Mouse (Mus musculus) embryonic facial prominence, embryonic 12.5 days (tissue): ENCODE measurements at regions not wholly inside any gene's neighbourhood (a gene's known extent, or its start where the extent isn't known, plus 50 kb on each side); places are given as distances from the start of the nearest gene placed in this dataset.

Experiments used
- ATAC-seq: fragments of 200-750 bp; cut with Nextera tagmentation; 2 replicates; pipeline ENCODE4 v1.8.0; 2017; ENCODE audit not compliant: insufficient number of reproducible peaks, insufficient read depth, low FRiP score, low TSS enrichment
- H3K27ac ChIP-seq: fragments of 300-500 bp; sonication (generic); 2 replicates; pipeline ENCODE4 v1.5.1; 2016; ENCODE audit warnings: mild to moderate bottlenecking
- H3K27me3 ChIP-seq: fragments of 300-500 bp; sonication (generic); 2 replicates; pipeline ENCODE4 v1.6.1; 2016; ENCODE audit warnings: mild to moderate bottlenecking, moderate library complexity
- H3K36me3 ChIP-seq: fragments of 300-500 bp; sonication (generic); 2 replicates; pipeline ENCODE4 v1.6.1; 2016; ENCODE audit warnings: mild to moderate bottlenecking
- H3K4me1 ChIP-seq: fragments of 300-500 bp; sonication (generic); 2 replicates; pipeline ENCODE4 v1.6.1; 2016
- H3K4me2 ChIP-seq: fragments of 300-500 bp; sonication (generic); replicated peaks from 2 replicates; pipeline ENCODE4 v1.6.1; 2016; ENCODE audit warnings: mild to moderate bottlenecking, moderate library complexity
- H3K4me3 ChIP-seq: fragments of 300-500 bp; sonication (generic); 2 replicates; pipeline ENCODE4 v1.5.1; 2016; ENCODE audit warnings: mild to moderate bottlenecking
- H3K9ac ChIP-seq: fragments of 300-500 bp; sonication (generic); 2 replicates; pipeline ENCODE4 v1.6.1; 2016; ENCODE audit warnings: mild to moderate bottlenecking, moderate library complexity
- H3K9me3 ChIP-seq: fragments of 300-500 bp; sonication (generic); 2 replicates; pipeline ENCODE4 v1.6.1; 2016; ENCODE audit warnings: mild to moderate bottlenecking, moderate library complexity
- WGBS: fragments of 180-500 bp; shearing (Covaris S2); methylation state at CpG from one replicate; pipeline ENCODE4 v1.1.7; 2016; 5-methylcytosine and 5-hydroxymethylcytosine counted together

DNA sequence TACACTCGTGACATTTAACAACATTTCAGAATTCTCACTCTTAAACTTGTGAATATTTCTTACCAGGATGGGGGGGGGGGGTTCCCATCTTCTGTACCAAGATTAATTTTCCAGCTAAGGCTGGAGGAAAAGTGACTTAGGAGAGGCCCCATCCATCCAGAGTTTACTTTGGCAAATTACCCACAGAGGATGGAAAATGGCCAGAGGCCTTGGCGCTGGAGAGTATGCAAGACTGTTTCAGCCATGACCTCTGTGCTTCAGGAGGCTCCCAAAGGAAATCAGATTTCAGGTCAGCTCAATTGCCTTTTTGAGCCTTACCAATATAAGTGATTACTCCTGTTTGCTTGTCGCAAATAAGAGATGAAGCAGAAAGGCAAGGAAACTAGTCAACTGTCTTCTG, 143.4 kb upstream of the F930015N05Rik start:
- no peaks in the 10 kb centered on the region for H3K9me3 ChIP-seq
- no peaks in the 10 kb centered on the region for H3K27me3 ChIP-seq
- H3K36me3 ChIP-seq = no peaks in the 10 kb centered on the region
- no peak overlapping the region for H3K27ac ChIP-seq
- no peaks in the 10 kb centered on the region for H3K4me1 ChIP-seq
- no peak overlapping the region for H3K4me3 ChIP-seq
- ATAC-seq = no peak
- 43% methylated on average over 3 of the region's 3 CpGs for WGBS
- H3K9ac ChIP-seq = no peak overlapping the region
- H3K4me2 ChIP-seq = no peak overlapping the region

- peaks cover 12% of the 10 kb centered on the region for H3K4me1 ChIP-seq
- H3K27ac ChIP-seq = no peak overlapping the region
- H3K27me3 ChIP-seq = no peaks in the 10 kb centered on the region
- no peak overlapping the region for H3K4me2 ChIP-seq
- ATAC-seq = no peak
- H3K9ac ChIP-seq = no peak overlapping the region
- no peaks in the 10 kb centered on the region for H3K36me3 ChIP-seq
- 54% methylated on average over 6 of the region's 6 CpGs for WGBS
- H3K9me3 ChIP-seq = no peaks in the 10 kb centered on the region
- H3K4me3 ChIP-seq = no peak overlapping the region
These were observed 149.6 kb upstream of the F930015N05Rik start for GRCm38 (mm10) chr11:64586056-64586455.

DNA sequence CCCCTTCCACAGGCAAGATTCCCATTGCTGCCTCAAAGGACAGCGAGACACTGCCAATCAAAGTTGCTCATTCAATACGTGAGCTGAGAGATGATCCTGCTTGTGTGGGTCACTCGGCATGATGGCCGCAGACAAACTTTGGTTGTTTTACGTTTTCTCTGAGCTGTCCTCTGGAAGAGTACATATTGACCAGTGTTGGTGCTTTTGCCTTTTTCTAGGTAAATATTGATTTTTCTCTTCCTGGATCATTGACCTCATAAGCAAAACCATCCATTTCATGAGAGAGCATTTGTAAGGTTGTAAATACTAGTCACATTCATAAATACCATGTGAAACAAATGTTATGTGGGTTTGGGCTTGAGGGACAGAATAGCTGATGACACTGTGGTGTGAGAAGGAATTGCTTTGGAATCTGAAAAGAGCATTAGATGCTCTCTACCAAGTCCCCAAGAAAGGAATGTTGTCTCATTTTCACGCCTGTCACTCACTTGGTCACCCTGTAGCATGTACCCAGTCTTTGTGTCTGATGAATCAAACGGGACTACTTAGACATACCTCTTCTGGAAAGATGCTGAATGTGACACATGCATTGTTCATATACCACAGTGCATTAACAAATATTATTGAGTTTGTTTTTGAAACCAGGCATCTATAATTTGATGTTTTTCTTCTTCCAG, 150.7 kb upstream of the F930015N05Rik start:
- peaks cover 12% of the 10 kb centered on the region for H3K4me1 ChIP-seq
- no peak for ATAC-seq
- 59% methylated on average over 7 of the region's 7 CpGs for WGBS

DNA sequence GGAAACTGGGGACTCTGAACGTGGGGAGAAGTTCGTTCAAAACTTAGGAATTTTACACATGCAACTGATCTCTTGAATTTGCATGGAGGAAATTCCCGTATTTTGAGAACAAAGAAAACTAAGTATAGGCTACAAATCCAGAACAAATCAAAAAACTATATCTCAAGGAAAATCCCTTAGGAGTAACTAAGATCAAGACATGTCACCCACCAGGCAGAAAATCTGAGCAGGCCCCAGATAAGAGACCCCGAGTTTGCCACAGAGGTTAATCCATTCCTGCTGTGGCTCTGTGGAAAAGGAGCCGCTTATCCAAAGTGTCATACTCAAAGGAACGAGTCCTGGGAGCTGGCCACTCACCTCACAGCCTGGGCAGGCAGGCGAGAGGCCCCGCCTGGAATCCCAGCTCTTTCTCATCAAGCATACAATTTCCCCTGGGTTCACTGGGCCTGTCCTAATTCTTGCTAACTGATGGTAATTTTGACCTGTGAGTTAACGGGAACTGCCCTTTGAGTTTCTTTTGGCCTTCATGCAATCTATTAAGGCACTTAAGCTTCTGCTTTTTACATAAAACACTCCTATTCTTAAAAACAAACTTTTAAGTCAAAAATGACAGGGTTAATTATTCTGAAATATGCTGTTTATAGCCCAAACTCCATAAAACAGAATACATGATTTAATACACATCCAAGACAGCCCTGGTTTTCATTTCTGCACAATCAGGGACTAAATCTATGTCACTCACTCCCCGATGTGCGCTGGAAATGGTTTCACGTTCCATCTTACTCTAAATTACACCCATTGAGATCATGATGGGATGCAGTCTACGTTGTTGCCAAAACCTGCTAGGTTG, 151.5 kb upstream of the F930015N05Rik start:
- Histone ChIP-seq H3K27ac (peak overlapping the region; percentile 56; the same call in 1 of the 2 replicates), H3K9me3 (no peaks in the 10 kb centered on the region), H3K36me3 (no peaks in the 10 kb centered on the region), H3K9ac (no peak overlapping the region), H3K4me3 (no peak overlapping the region), H3K4me2 (no peak overlapping the region), H3K27me3 (no peaks in the 10 kb centered on the region), H3K4me1 (peaks cover 12% of the 10 kb centered on the region)
- no peak for ATAC-seq
- 12% methylated on average over 13 of the region's 13 CpGs for WGBS

More for the DNA sequence above, 150.7 kb upstream of the F930015N05Rik start:
- Histone ChIP-seq H3K27ac (no peak overlapping the region), H3K4me2 (no peak overlapping the region), H3K36me3 (no peaks in the 10 kb centered on the region), H3K27me3 (no peaks in the 10 kb centered on the region), H3K9ac (no peak overlapping the region), H3K4me3 (no peak overlapping the region), H3K9me3 (no peaks in the 10 kb centered on the region)

- H3K27me3 ChIP-seq = no peaks in the 10 kb centered on the region
- no peak overlapping the region for H3K4me3 ChIP-seq
- H3K27ac ChIP-seq = no peak overlapping the region
- peaks cover 12% of the 10 kb centered on the region for H3K4me1 ChIP-seq
- no peak overlapping the region for H3K9ac ChIP-seq
- ATAC-seq = no peak
- H3K4me2 ChIP-seq = 0 out of 2 replicates have a peak overlapping the region, but pooled peaks have one; percentile 19
- H3K36me3 ChIP-seq = no peaks in the 10 kb centered on the region
- WGBS = 26% methylated on average over 6 of the region's 6 CpGs
- H3K9me3 ChIP-seq = no peaks in the 10 kb centered on the region
These were observed 152.1 kb upstream of the F930015N05Rik start for GRCm38 (mm10) chr11:64588601-64588989.

DNA sequence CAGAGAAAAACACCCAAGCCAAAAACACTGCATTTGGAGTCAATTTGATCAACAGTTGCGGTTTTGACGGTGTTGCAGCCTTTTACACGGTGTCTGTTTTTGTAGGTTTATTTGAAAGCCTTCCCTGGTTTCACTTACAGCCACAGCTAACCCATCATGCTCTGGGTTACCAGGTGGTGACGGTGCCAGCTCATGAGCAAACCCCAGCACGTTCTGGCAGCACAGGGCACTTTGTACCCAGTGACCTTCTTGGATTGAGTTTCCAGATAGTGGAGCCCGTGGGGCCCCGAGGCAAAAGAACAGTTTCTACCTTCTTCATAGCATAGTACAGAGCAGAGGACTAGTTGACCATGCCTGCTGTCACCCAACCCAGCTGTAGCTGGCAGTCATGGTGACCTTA, 152.6 kb upstream of the F930015N05Rik start:
- no peaks in the 10 kb centered on the region for H3K36me3 ChIP-seq
- no peak overlapping the region for H3K4me3 ChIP-seq
- H3K27me3 ChIP-seq = no peaks in the 10 kb centered on the region
- no peaks in the 10 kb centered on the region for H3K9me3 ChIP-seq
- H3K4me1 ChIP-seq = peaks cover 12% of the 10 kb centered on the region
- no peak for ATAC-seq
- no peak overlapping the region for H3K27ac ChIP-seq
- no peak overlapping the region for H3K4me2 ChIP-seq
- no peak overlapping the region for H3K9ac ChIP-seq
- 35% methylated on average over 7 of the region's 7 CpGs for WGBS

- no peaks in the 10 kb centered on the region for H3K27me3 ChIP-seq
These were observed 153.6 kb upstream of the F930015N05Rik start for GRCm38 (mm10) chr11:64590091-64590490.

DNA sequence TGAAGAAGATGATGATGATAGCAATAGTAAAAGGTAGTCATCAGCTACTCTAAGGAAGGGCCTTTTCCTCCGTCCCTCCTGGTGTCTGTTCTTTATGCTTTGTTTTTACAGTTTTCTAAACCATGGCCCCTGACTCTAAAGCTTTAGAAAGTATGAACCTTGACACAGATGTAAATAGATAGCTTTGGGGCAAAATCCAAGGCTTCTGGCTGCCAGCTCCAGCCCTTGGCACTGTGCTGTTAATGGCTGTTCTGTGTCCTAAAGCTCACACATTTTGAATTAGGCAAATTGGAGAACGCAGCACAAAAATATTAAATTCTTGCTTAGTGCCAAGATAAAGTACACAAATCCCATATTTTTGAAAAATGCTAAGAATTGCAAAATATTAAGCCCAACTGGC, 155.8 kb upstream of the F930015N05Rik start:
- ATAC-seq = no peak
- 82% methylated on average over 2 of the region's 2 CpGs for WGBS
- no peak overlapping the region for H3K4me3 ChIP-seq
- H3K36me3 ChIP-seq = no peaks in the 10 kb centered on the region
- peaks cover 12% of the 10 kb centered on the region for H3K4me1 ChIP-seq
- H3K27me3 ChIP-seq = no peaks in the 10 kb centered on the region
- no peak overlapping the region for H3K9ac ChIP-seq
- no peak overlapping the region for H3K27ac ChIP-seq
- no peaks in the 10 kb centered on the region for H3K9me3 ChIP-seq
- no peak overlapping the region for H3K4me2 ChIP-seq

More at GRCm38 (mm10) chr11:64590091-64590490, 153.6 kb upstream of the F930015N05Rik start:
- H3K4me3 ChIP-seq = no peak overlapping the region
- H3K9ac ChIP-seq = no peak overlapping the region
- 62% methylated on average over 4 of the region's 4 CpGs for WGBS
- H3K4me2 ChIP-seq = no peak overlapping the region
- peaks cover 12% of the 10 kb centered on the region for H3K4me1 ChIP-seq
- H3K36me3 ChIP-seq = no peaks in the 10 kb centered on the region
- ATAC-seq = no peak
- H3K9me3 ChIP-seq = no peaks in the 10 kb centered on the region
- H3K27ac ChIP-seq = no peak overlapping the region

GRCm38 (mm10) chr11:64597305-64597704, 160.9 kb upstream of the F930015N05Rik start:
- Histone ChIP-seq H3K9ac (no peak overlapping the region), H3K27ac (no peak overlapping the region), H3K4me2 (no peak overlapping the region), H3K4me1 (peaks cover 9% of the 10 kb centered on the region), H3K4me3 (no peak overlapping the region), H3K27me3 (no peaks in the 10 kb centered on the region), H3K36me3 (no peaks in the 10 kb centered on the region), H3K9me3 (no peaks in the 10 kb centered on the region)
- WGBS = 79% methylated on average over 4 of the region's 4 CpGs
- no peak for ATAC-seq

- Histone ChIP-seq H3K4me2 (no peak overlapping the region), H3K36me3 (no peaks in the 10 kb centered on the region), H3K9me3 (no peaks in the 10 kb centered on the region), H3K27ac (no peak overlapping the region), H3K27me3 (no peaks in the 10 kb centered on the region), H3K4me3 (no peak overlapping the region), H3K4me1 (peaks cover 9% of the 10 kb centered on the region), H3K9ac (no peak overlapping the region)
- no peak for ATAC-seq
- WGBS = 76% methylated on average over 3 of the region's 3 CpGs
These were observed 162.7 kb upstream of the F930015N05Rik start for GRCm38 (mm10) chr11:64599178-64599577.

DNA sequence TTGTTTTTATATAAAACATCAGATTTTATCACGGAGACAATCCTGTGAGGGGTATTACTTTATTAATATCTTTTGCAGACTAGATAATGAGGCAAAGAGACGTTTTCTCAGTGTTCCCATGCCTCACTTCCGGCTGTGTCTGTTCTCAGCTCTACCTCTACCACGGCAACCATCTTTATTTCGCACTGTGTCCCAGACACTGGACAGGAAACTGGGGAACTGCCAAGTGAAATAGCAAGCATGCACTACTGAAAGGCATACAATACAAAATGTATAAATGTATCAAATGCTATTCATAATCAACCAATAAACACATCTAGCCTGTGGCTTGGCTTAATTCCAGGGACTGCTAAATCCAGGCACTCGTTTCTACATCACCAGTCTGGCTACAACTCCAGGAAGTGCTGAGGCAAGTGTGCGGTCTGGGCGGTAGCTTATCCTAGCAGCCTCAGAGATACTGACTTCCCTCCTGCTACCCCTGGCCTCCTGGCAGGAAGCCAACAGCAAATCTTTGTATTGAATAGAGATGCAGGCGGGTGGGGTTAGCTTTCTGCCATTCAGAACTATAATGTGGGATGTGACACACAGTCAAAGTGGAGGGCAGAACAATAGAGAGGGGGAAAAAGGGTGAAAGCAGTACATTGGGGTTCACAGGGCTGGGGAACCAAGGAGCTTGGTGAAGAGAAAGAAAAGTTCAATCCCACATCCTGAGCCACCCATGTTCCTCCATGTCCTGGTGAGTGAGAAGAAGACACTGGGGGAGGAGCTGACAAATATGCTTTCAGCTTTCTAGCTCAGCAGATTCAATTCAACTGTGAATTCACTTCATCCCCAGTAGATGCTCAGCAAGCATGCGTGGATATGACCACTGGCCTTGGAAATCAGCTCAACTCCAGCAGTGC, 164.0 kb upstream of the F930015N05Rik start:
- Histone ChIP-seq H3K4me1 (peaks cover 9% of the 10 kb centered on the region), H3K9ac (no peak overlapping the region), H3K27ac (peak overlapping the region; percentile 19; the same call in 1 of the 2 replicates), H3K27me3 (no peaks in the 10 kb centered on the region), H3K9me3 (no peaks in the 10 kb centered on the region), H3K4me2 (no peak overlapping the region), H3K36me3 (no peaks in the 10 kb centered on the region), H3K4me3 (no peak overlapping the region)
- 61% methylated on average over 10 of the region's 10 CpGs for WGBS
- peak; percentile 56; the same call in 1 of the 2 replicates for ATAC-seq
